Mouse (Mus musculus): Measurements from ENCODE around the gene Gh.

Gh gene

DNA sequence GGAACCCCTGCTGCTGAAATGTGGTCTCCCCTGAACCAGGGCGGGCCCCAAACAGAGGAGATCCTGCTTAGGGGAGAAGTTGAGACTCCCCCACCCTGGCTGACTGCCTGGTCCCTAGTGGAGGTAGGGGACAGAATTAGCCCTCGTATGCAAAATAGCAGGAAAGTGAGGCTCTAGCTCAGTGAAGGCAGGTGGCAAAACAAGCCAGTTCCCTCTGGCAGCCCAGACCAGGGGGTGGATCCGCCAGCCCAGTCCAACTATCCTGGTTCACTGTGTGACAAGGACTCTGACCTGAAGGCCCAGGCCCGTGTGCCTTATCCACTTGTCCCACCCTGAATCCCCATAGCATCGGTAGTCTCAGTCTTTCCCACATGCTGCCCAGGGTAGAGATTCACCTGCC is 8.5 kb upstream of the Gh start:
- in situ Hi-C loops (cut with MboI, MseI), result no loop called here

GRCm38 (mm10) chr11:106308162-106308561 is 6.5 kb upstream of the Gh start:
- in situ Hi-C loops (cut with MboI, MseI), result no loop called here

GRCm38 (mm10) chr11:106307432-106307831 is 5.8 kb upstream of the Gh start:
- in situ Hi-C loops (cut with MboI, MseI), result no loop called here

- in situ Hi-C loops (cut with MboI, MseI), result no loop called here
Observed at GRCm38 (mm10) chr11:106306758-106307157, 5.1 kb upstream of the Gh start.

GRCm38 (mm10) chr11:106306065-106306385 is 4.4 kb upstream of the Gh start:
- in situ Hi-C loops (cut with MboI, MseI), result no loop called here

DNA sequence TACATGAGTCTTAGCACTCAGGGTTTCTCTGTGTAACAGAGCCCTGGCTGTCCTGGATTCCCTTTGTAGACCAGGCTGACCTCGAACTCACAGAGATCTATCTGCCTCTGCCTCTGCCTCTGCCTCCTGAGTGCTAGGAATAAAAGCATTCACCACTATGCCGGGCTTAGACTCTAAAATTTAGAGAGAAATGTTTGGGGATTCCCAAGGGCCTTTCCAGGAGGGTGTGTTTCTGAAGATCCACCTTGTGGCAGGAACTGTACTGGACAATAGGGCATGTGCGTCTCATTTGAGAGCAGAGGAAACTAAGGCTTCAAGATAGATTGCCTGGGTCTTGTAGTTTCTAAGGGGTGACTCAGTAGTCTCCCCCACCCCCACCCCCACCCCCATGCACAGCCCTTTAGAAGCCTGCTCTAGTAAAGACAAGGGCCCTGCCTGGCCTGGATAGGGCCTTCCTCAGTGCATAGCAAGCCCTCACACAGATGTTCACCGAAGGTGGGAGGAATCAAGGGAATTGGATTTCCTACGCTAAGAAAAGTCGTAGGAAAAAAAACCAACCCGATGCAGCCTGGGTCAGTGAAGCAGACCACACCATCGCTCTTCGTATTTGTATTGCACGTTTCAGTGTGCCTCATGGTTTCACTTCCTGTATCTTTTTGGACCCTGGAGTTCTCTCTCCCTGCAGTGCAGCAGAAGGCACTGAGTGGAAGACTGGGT is 3.8 kb upstream of the Gh start:
- in situ Hi-C loops (cut with MboI, MseI), result no loop called here

GRCm38 (mm10) chr11:106302634-106303033 is 969 bp upstream of the Gh start:
- in situ Hi-C loops (cut with MboI, MseI), result no loop called here

- in situ Hi-C loops (cut with MboI, MseI), result no loop called here
Observed at GRCm38 (mm10) chr11:106291861-106292260, 9.8 kb downstream of the Gh start.

GRCm38 (mm10) chr11:106290376-106290775 is 11.3 kb downstream of the Gh start:
- in situ Hi-C loops (cut with MboI, MseI), result no loop called here

- in situ Hi-C loops (cut with MboI, MseI), result no loop called here
Observed at GRCm38 (mm10) chr11:106289369-106289768, 12.3 kb downstream of the Gh start.

GRCm38 (mm10) chr11:106286987-106287386 is 14.7 kb downstream of the Gh start:
- in situ Hi-C loops (cut with MboI, MseI), result no loop called here

DNA sequence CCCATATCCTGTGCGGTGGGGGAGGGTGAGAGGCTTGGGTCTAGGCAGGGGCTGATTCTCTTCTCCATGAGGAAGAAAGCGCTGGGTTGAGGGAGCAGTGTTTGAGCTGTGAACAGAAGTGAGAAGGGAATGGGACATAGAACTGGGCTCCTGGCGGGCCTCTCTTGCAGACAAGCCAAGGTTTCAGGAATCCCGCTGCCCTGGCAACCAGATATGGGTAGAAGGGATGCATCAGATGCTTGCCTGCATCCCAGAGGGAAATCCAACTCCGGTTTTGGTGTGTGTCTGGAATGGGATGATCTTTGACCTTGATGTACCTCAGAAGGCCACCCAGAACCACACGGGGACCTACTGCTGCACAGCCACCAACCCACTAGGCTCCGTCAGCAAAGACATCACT is 15.5 kb downstream of the Gh start:
- in situ Hi-C loops (cut with MboI, MseI), result no loop called here

GRCm38 (mm10) chr11:106284126-106284525 is 17.5 kb downstream of the Gh start:
- in situ Hi-C loops (cut with MboI, MseI), result no loop called here

DNA sequence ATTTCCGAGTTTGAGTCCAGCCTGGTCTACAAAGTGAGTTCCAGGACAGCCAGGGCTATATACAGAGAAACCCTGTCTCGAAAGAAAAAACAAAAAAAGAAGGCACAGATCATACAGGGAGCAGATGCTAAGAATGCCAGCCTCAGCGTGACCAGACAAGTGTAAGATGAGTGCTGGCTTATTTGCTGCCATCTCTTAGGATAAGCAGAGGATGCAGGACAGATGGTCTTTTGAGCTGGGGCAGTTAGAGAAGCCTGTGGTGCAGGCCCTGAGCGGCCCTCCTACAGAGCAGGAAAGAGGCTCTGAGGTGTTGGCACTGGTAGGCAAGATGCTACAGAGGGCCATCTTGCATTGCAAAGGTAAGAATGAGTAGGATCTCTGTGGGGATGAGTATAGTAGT is 18.3 kb downstream of the Gh start:
- in situ Hi-C loops (cut with MboI, MseI), result no loop called here

DNA sequence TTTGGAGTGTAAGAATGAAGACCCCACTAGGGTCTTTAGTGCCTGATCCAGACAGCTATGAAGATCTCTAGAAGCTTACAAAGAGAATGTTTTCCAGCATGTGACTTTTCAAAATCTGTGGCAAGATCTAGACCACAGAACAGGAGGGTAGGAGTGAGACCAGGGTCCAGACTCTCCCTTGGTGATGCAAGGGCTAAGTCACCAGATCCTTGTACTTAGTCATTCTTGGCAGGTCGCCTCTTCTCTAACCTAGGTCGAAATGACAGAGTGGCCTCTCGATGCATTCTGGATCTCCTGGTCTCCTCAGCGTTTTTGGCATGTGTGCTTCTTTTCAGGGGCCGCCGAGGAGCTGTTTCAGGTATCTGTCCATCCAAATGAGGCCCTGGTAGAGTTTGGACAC is 19.2 kb downstream of the Gh start:
- in situ Hi-C loops (cut with MboI, MseI), result no loop called here

DNA sequence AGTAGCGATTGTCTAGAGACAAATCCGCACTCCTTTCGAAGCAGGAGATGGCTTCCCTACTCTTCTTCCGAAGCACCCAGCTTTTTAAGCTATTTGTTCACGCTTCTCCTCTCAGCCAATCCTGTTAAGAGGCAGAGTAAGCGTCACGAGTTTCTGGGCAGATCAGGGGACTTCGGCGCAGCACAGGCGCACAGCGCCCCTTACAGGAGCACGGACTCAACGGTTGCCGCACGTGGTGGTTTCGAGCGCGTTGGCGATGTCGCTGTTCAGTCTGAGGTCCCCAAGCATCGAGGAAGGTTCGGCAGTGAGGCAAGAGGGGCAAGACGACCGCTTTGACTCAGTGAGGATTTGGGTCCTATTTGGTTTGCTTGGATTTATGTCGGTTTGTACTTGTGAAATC is 25.2 kb downstream of the Gh start, which contains the start of gene Tcam1:
TSS of gene Tcam1 (plus strand) at position 219 of the 400 bp plus-strand sequence.
- in situ Hi-C loops (cut with MboI, MseI), result no loop called here

DNA sequence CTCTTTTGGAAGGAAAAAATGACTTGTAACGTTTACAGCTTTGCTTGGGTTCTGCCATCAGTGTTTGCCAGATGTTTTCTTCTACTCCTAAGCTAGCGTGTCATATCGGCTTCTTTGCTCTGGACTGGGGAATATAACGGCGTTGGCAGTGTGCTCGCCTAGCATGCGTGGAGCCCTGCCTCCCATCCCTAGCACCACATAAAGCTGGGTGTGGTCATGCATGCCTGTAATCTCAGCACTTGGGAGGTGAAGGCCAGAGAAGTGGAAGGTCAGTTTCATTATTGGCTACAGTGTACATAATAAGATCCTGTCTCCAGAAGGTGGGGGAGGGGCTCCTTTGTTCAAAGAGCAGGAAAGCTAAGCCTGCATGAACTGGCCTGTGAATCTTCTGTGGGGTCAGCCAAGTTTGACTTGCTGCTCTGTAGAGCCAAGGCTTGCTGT is 26.7 kb downstream of the Gh start:
- in situ Hi-C loops (cut with MboI, MseI), result loop anchor here in 1 of 2 experiments (25.0 kb wide), 1 partner anchor 1738 kb away; no protein-coding TSS in a partner anchor

DNA sequence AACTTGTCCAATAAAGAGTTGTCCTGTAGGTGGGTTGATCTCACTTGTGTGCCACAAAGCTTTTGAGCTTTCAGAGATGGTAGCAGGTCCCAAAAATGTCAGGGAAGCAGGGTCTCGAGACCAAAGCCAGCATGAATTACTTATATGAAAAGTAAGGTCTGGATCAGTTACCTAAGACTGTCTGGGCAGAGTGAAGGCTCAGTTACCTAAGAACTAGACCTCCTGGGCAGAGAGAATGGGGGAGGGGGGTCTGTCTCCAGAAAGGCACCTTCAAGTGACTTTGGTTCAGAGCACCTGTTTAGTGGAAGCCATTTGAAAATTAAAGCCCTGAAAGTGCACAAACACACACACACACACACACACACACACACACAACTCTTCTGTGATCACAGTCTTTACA is 27.3 kb downstream of the Gh start:
- in situ Hi-C loops (cut with MboI, MseI), result loop anchor here in 1 of 2 experiments (25.0 kb wide), 1 partner anchor 1737 kb away; no protein-coding TSS in a partner anchor

- in situ Hi-C loops (cut with MboI, MseI), result loop anchor here in 1 of 2 experiments (25.0 kb wide), 1 partner anchor 1737 kb away; no protein-coding TSS in a partner anchor
Observed at GRCm38 (mm10) chr11:106273811-106274210, 27.9 kb downstream of the Gh start.

DNA sequence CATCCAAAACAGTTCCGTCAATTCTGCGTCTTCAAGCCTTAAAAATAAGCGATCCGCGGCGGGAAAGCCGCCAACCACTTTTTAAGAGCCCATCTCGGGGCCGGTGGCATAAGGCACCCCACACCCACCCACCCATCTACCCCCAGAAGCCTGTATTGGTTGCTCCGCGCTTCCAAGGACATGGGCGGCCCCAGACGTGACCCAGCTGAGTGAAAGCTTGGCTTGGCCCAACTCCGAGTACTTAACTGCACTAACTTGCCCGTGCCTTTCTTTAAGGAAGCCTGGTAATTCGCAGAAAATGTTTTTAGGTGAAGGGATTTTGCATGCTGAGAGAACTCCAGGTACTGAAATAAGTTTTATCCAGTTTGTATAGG is 28.4 kb downstream of the Gh start:
- in situ Hi-C loops (cut with MboI, MseI), result loop anchor here in 1 of 2 experiments (25.0 kb wide), 1 partner anchor 1736 kb away; no protein-coding TSS in a partner anchor

- in situ Hi-C loops (cut with MboI, MseI), result loop anchor here in 1 of 2 experiments (25.0 kb wide), 1 partner anchor 1735 kb away; no protein-coding TSS in a partner anchor
Observed at GRCm38 (mm10) chr11:106272644-106273310, 28.9 kb downstream of the Gh start, which contains the start of gene Smarcd2. Smarcd2 (minus strand) TSS chr11:106272972.

GRCm38 (mm10) chr11:106271794-106272643 is 29.6 kb downstream of the Gh start:
- in situ Hi-C loops (cut with MboI, MseI), result loop anchor here in 1 of 2 experiments (25.0 kb wide), 1 partner anchor 1735 kb away; no protein-coding TSS in a partner anchor

Measured in T-helper 17 cell (primary cell).